Mouse (Mus musculus) frontal cortex, adult (tissue): ENCODE data around the gene Vps25.

ENCODE experiments used
- ATAC-seq: cut with Nextera tagmentation; 2 replicates; pipeline ENCODE4 v1.9.2; 2017; ENCODE audit warnings: mild to moderate bottlenecking, moderate library complexity, mixed read lengths; ENCODE audit not compliant: low TSS enrichment

The Vps25 gene

GRCm38 (mm10) chr11:101245071-101245470, 8.4 kb upstream of the Vps25 start:
- no peak for ATAC-seq

GRCm38 (mm10) chr11:101245855-101246701, 7.4 kb upstream of the Vps25 start, which contains the start of gene Ramp2:
Gene Ramp2 (plus strand): TSS chr11:101246028.
- ATAC-seq, result peak; percentile 27; the same call in 1 of the 2 replicates

- no peak for ATAC-seq
Measured at GRCm38 (mm10) chr11:101246702-101247012, 6.8 kb upstream of the Vps25 start.

GRCm38 (mm10) chr11:101247521-101248030, 5.9 kb upstream of the Vps25 start:
- no peak for ATAC-seq

GRCm38 (mm10) chr11:101248258-101248994, 5.1 kb upstream of the Vps25 start:
- ATAC-seq, result no peak

- ATAC-seq, result no peak
Measured at GRCm38 (mm10) chr11:101251031-101251430, 2.5 kb upstream of the Vps25 start.

GRCm38 (mm10) chr11:101252941-101253340, 566 bp upstream of the Vps25 start:
- ATAC-seq, result no peak; the same call in 1 of the 2 replicates

- ATAC-seq, result no peak
Measured at GRCm38 (mm10) chr11:101255826-101256775, 2.6 kb downstream of the Vps25 start.

- peak; percentile 80 for ATAC-seq
Measured at GRCm38 (mm10) chr11:101259261-101259712, 5.8 kb downstream of the Vps25 start.

GRCm38 (mm10) chr11:101259948-101260825, 6.7 kb downstream of the Vps25 start, which contains the start of gene Wnk4:
Gene Wnk4 (plus strand): TSS chr11:101260567.
- no peak for ATAC-seq

GRCm38 (mm10) chr11:101260826-101261380, 7.4 kb downstream of the Vps25 start:
- ATAC-seq, result no peak

GRCm38 (mm10) chr11:101262272-101262967, 8.9 kb downstream of the Vps25 start:
- no peak for ATAC-seq

- ATAC-seq, result no peak
Measured at GRCm38 (mm10) chr11:101263138-101263988, 9.9 kb downstream of the Vps25 start.

GRCm38 (mm10) chr11:101263989-101264280, 10.4 kb downstream of the Vps25 start:
- no peak for ATAC-seq

GRCm38 (mm10) chr11:101264954-101265471, 11.5 kb downstream of the Vps25 start:
- no peak for ATAC-seq

GRCm38 (mm10) chr11:101265906-101266305, 12.4 kb downstream of the Vps25 start:
- ATAC-seq, result no peak

- no peak for ATAC-seq
Measured at GRCm38 (mm10) chr11:101269577-101270116, 16.1 kb downstream of the Vps25 start.

GRCm38 (mm10) chr11:101272446-101272845, 18.9 kb downstream of the Vps25 start:
- no peak for ATAC-seq
